Mouse (Mus musculus): Measurements from ENCODE around the gene Iqschfp. TPM values are rescaled to one million over a fixed set of nuclear protein-coding genes. Genes with fewer than 3 reads are reported as not detected.

Gene Iqschfp
- polyA plus RNA-seq, 1 experiment: 1.1 TPM

DNA sequence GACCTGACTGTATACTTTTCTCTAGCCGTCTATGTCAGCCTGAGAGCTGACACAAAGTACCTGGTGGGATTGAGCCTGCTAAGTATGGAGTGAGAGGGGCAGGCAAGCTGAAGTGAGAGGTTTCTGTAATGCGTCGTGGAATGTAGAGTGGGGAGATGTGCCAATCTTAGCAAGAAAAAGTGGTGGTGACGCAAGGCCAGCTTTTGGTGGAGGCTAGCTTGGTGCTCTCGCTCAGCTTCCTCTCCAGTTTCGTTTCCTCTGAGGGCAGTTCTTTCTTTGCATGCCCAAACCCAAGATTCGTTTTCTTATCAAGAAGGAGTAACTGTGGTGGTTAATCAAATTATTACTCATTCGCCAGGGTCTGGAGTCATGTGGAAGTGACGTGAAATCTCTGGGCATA lies 664.9 kb downstream of the Iqschfp start:
- TF ChIP-seq CTCF (IDR thresholded peaks at IDR 0.05; ENCODE audit: control insufficient read depth, insufficient read depth, insufficient replicate concordance, low read depth, low read length) (no peak), POLR2A (IDR thresholded peaks at IDR 0.05; ENCODE audit: control insufficient read depth, low read depth, low read length) (no peak)
- no peak overlapping the region for H3K4me3 ChIP-seq (ENCODE audit: control insufficient read depth, low read depth, low read length)
- no peak overlapping the region for H3K27ac ChIP-seq (ENCODE audit: control insufficient read depth, insufficient read depth, low read depth, low read length)
- H3K4me1 ChIP-seq (ENCODE audit: control insufficient read depth, insufficient read depth, low read length): no peaks in the 10 kb centered on the region
- H3K36me3 ChIP-seq (ENCODE audit: control insufficient read depth, insufficient read depth, low read length): no peaks in the 10 kb centered on the region
- H3K27me3 ChIP-seq (ENCODE audit: control insufficient read depth, insufficient read depth, low read length): no peaks in the 10 kb centered on the region

GRCm38 (mm10) chr3:68558744-68559143 lies 666.7 kb downstream of the Iqschfp start:
- Histone ChIP-seq H3K4me1 (ENCODE audit: control insufficient read depth, insufficient read depth, low read length) (no peaks in the 10 kb centered on the region), H3K27ac (ENCODE audit: control insufficient read depth, insufficient read depth, low read depth, low read length) (no peak overlapping the region), H3K4me3 (ENCODE audit: control insufficient read depth, low read depth, low read length) (no peak overlapping the region), H3K36me3 (ENCODE audit: control insufficient read depth, insufficient read depth, low read length) (no peaks in the 10 kb centered on the region), H3K27me3 (ENCODE audit: control insufficient read depth, insufficient read depth, low read length) (no peaks in the 10 kb centered on the region)
- TF ChIP-seq POLR2A (IDR thresholded peaks at IDR 0.05; ENCODE audit: control insufficient read depth, low read depth, low read length): no peak
- no peak for TF ChIP-seq CTCF (IDR thresholded peaks at IDR 0.05; ENCODE audit: control insufficient read depth, insufficient read depth, insufficient replicate concordance, low read depth, low read length)

DNA sequence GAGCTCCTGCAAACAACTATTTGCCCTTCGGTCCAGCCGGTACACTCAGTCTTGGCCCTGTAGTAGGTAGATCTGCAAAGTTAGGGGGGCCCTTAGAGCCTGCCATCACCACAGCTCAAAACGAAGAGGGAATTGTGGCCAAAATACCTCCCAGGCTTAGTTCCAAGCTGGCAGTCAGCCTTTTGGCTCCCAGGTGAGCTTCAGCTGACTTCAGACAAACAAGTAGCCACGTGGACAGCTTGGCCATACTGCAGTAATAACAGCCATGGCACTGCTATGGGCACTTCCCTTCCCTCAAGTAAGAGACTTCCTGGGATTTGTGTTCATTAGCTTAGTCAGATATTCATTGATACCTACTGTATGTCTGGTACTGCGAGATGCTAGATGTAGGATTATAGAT lies 668.0 kb downstream of the Iqschfp start:
- no peak overlapping the region for H3K4me3 ChIP-seq (ENCODE audit: control insufficient read depth, low read depth, low read length)
- H3K4me1 ChIP-seq (ENCODE audit: control insufficient read depth, insufficient read depth, low read length): no peaks in the 10 kb centered on the region
- TF ChIP-seq CTCF (IDR thresholded peaks at IDR 0.05; ENCODE audit: control insufficient read depth, insufficient read depth, insufficient replicate concordance, low read depth, low read length): no peak
- no peak for TF ChIP-seq POLR2A (IDR thresholded peaks at IDR 0.05; ENCODE audit: control insufficient read depth, low read depth, low read length)
- H3K27me3 ChIP-seq (ENCODE audit: control insufficient read depth, insufficient read depth, low read length): no peaks in the 10 kb centered on the region
- H3K36me3 ChIP-seq (ENCODE audit: control insufficient read depth, insufficient read depth, low read length): no peaks in the 10 kb centered on the region
- no peak overlapping the region for H3K27ac ChIP-seq (ENCODE audit: control insufficient read depth, insufficient read depth, low read depth, low read length)

DNA sequence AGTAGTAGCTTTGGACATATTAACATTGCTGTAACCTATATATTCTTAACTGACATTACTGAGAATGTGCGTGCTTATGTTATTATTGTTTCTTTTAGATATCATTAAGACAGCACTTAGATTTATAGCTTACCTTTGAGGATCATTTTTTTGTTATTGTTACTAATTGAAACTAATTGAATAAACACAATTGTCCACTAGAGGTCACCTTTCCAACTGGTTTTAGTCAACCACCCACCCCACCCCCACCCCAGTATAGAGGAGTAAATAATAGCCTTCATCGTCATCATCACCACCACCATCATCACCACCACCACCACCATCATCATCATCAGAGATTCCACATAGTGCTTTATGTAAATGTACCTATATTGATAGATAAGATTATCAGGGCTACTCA lies 670.8 kb downstream of the Iqschfp start:
- no peak overlapping the region for H3K4me3 ChIP-seq (ENCODE audit: control insufficient read depth, low read depth, low read length)
- TF ChIP-seq POLR2A (IDR thresholded peaks at IDR 0.05; ENCODE audit: control insufficient read depth, low read depth, low read length) (no peak), CTCF (IDR thresholded peaks at IDR 0.05; ENCODE audit: control insufficient read depth, insufficient read depth, insufficient replicate concordance, low read depth, low read length) (no peak)
- no peaks in the 10 kb centered on the region for H3K36me3 ChIP-seq (ENCODE audit: control insufficient read depth, insufficient read depth, low read length)
- no peaks in the 10 kb centered on the region for H3K27me3 ChIP-seq (ENCODE audit: control insufficient read depth, insufficient read depth, low read length)
- no peak overlapping the region for H3K27ac ChIP-seq (ENCODE audit: control insufficient read depth, insufficient read depth, low read depth, low read length)
- no peaks in the 10 kb centered on the region for H3K4me1 ChIP-seq (ENCODE audit: control insufficient read depth, insufficient read depth, low read length)

DNA sequence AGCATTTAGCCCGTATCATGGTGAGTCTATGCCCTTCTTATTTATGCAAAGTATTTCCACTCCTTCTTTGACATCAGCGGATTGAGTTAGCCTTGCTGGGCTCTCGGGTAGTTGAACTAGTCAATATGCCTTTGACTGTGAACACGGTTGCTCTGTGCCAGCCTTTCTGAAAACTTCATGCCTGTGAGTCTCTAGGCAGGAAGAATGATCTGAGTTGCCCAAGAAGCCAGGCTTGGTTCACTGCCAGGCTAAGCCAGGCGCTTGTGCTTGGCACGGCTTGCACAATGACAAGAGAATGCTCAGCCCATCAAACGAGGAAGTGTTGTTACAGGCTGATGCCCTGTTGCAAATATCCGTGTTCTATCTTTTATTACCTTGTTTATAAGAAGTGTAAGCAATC lies 671.9 kb downstream of the Iqschfp start:
- H3K27me3 ChIP-seq (ENCODE audit: control insufficient read depth, insufficient read depth, low read length): no peaks in the 10 kb centered on the region
- no peaks in the 10 kb centered on the region for H3K36me3 ChIP-seq (ENCODE audit: control insufficient read depth, insufficient read depth, low read length)
- no peak overlapping the region for H3K27ac ChIP-seq (ENCODE audit: control insufficient read depth, insufficient read depth, low read depth, low read length)
- no peaks in the 10 kb centered on the region for H3K4me1 ChIP-seq (ENCODE audit: control insufficient read depth, insufficient read depth, low read length)
- no peak overlapping the region for H3K4me3 ChIP-seq (ENCODE audit: control insufficient read depth, low read depth, low read length)
- TF ChIP-seq CTCF (IDR thresholded peaks at IDR 0.05; ENCODE audit: control insufficient read depth, insufficient read depth, insufficient replicate concordance, low read depth, low read length) (no peak), POLR2A (IDR thresholded peaks at IDR 0.05; ENCODE audit: control insufficient read depth, low read depth, low read length) (no peak)

DNA sequence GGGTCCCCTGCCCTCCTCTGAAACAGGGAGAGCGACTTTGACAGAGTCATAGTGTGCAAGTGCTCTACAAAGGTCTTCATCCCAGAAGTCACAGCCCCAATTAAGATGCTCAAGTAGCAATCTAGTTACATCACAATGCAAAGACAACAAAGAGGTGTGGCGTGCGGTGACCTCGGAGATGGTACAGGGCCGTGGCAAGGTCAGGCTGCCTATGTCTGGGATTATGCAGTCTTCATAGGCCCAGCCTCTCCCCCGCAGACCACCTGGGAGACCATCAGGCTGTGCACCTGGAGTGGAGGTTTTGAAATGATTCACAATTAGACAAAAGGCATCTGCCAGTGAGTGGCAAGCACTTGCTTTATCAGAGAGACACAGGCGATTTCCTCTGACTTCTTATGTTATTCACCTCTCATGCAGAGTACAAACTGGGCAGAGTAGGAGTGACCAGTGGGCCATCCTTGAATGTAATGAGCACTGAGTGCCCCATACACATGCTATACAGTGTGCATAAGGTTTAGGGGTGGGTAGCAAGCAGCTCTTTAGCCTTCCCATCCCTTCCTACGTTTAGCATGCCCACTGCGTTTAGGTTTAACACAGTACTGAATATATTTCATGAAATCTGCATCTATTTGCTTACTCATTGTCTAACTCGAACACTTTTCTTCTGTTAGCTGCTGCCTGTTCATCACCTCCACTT lies 673.1 kb downstream of the Iqschfp start:
- Histone ChIP-seq H3K27me3 (ENCODE audit: control insufficient read depth, insufficient read depth, low read length) (no peaks in the 10 kb centered on the region), H3K4me1 (ENCODE audit: control insufficient read depth, insufficient read depth, low read length) (no peaks in the 10 kb centered on the region), H3K4me3 (ENCODE audit: control insufficient read depth, low read depth, low read length) (no peak overlapping the region), H3K27ac (ENCODE audit: control insufficient read depth, insufficient read depth, low read depth, low read length) (no peak overlapping the region), H3K36me3 (ENCODE audit: control insufficient read depth, insufficient read depth, low read length) (no peaks in the 10 kb centered on the region)
- TF ChIP-seq POLR2A (IDR thresholded peaks at IDR 0.05; ENCODE audit: control insufficient read depth, low read depth, low read length) (no peak), CTCF (IDR thresholded peaks at IDR 0.05; ENCODE audit: control insufficient read depth, insufficient read depth, insufficient replicate concordance, low read depth, low read length) (no peak)

- Histone ChIP-seq H3K27ac (ENCODE audit: control insufficient read depth, insufficient read depth, low read depth, low read length) (no peak overlapping the region), H3K27me3 (ENCODE audit: control insufficient read depth, insufficient read depth, low read length) (no peaks in the 10 kb centered on the region), H3K4me3 (ENCODE audit: control insufficient read depth, low read depth, low read length) (no peak overlapping the region), H3K36me3 (ENCODE audit: control insufficient read depth, insufficient read depth, low read length) (no peaks in the 10 kb centered on the region), H3K4me1 (ENCODE audit: control insufficient read depth, insufficient read depth, low read length) (no peaks in the 10 kb centered on the region)
- TF ChIP-seq POLR2A (IDR thresholded peaks at IDR 0.05; ENCODE audit: control insufficient read depth, low read depth, low read length): no peak
- no peak for TF ChIP-seq CTCF (IDR thresholded peaks at IDR 0.05; ENCODE audit: control insufficient read depth, insufficient read depth, insufficient replicate concordance, low read depth, low read length)
Observed at GRCm38 (mm10) chr3:68565675-68566055, 673.6 kb downstream of the Iqschfp start.
